10 mouse cellular contexts compared by ENCODE assay signal in the genomic region with DNA sequence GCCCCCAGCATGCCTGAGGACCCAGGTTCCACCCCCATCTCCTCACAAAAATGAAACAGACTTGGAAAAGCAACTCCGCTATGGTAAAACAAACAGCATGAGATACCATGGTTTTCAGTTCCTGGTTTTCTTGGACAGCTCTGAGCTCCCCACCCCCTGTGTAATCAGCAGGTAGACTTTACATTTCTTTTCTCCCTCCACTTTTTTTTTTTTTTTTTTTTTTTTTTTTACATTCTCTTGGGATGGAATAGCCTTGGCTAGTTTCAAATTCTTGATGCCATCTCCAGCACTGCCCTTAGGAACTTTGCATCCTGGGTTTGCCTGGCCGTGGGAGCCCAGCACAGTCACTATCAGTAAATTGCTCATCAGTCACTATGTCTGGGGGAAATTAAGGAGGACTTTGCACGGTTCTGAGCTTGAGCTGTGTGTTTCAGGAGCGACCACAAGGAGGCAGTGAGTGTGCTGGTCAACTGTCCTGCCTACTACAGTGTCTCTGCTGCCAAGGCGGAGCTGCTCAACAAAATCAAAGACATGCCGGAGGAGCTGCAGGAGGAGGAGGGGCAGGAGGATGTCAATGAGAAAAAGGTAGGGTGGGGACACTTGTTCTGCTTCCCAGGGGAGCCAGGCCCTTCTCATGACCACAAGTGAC.
DNase-seq lines count a peak whose midpoint lies in the region; ATAC-seq and TF ChIP-seq lines count a peak whose summit lies in the region.
"Had no signal": no experiment of that assay in that cellular context is flagged by ENCODE, and none has a peak within 500 bp of the region (broad histone marks: within the 10 kb centered on the region; RNA-seq: fewer than 3 reads in every experiment).

No protein-coding gene starts in this region.

- H3K9me3 ChIP-seq in hindbrain, embryonic 11.5 days (ENCODE audit: control insufficient read depth, low read length), result no peaks in the 10 kb centered on the region
- H3K9me3 ChIP-seq: stomach, embryonic 15.5 days had no signal

- 59% methylated on average over 6 of the region's 6 CpGs for WGBS in hindbrain, embryonic 11.5 days

- no peak for TF ChIP-seq POLR2A in myocyte (IDR thresholded peaks at IDR 0.05; ENCODE audit: insufficient read length, low read depth)

- peak; percentile 17 for DNase-seq in gastrocnemius, adult 18-20 months (ENCODE audit: low spot score)
- no peak for DNase-seq in gastrocnemius, postnatal 36 days
- DNase-seq in 3T3-L1 (ENCODE audit: low read depth, low spot score), result peak; percentile 85
- DNase-seq in cerebellum, postnatal 36 days, result peak; percentile 48 to 51
- DNase-seq in hindbrain, embryonic 11.5 days (ENCODE audit: low spot score), result peak; percentile 42
- no peak for DNase-seq in adrenal gland, adult 8-10 months
- no peak for DNase-seq in layer of hippocampus, adult 9-11 months

- H3K4me2 ChIP-seq in hindbrain, embryonic 11.5 days (replicated peaks; ENCODE audit: low read depth, low read length), result no peak overlapping the region
- H3K4me2 ChIP-seq in myocyte (ENCODE audit: low read depth), result peak overlapping the region; percentile 54
- H3K4me2 ChIP-seq: stomach, embryonic 15.5 days had no signal

- H3K79me2 ChIP-seq in myocyte (ENCODE audit: control insufficient read depth, insufficient read depth), result no peaks in the 10 kb centered on the region

- H3K27ac ChIP-seq in hindbrain, embryonic 11.5 days (ENCODE audit: low read depth, low read length), result no peak overlapping the region
- H3K27ac ChIP-seq: stomach, embryonic 15.5 days had no signal

- intact Hi-C loops in gastrocnemius, postnatal 36 days (cut with DNase I), result loop anchor here (2.0 to 5.0 kb wide), 2 partner anchors 226 to 273 kb away; a partner anchor contains a TSS

- H3K4me3 ChIP-seq in hindbrain, embryonic 11.5 days (ENCODE audit: low read depth, low read length), result no peak overlapping the region
- no peak overlapping the region for H3K4me3 ChIP-seq in myocyte
- H3K4me3 ChIP-seq: stomach, embryonic 15.5 days had no signal

- H3ac ChIP-seq in myocyte (ENCODE audit: control insufficient read depth, insufficient read length), result no peak overlapping the region

- H3K9ac ChIP-seq in hindbrain, embryonic 11.5 days (ENCODE audit: low read depth, low read length), result no peak overlapping the region
- H3K9ac ChIP-seq: stomach, embryonic 15.5 days had no signal

- peaks cover 2% of the 10 kb centered on the region; the same call in 1 of the 2 replicates for H3K36me3 ChIP-seq in hindbrain, embryonic 11.5 days (ENCODE audit: control insufficient read depth, insufficient read depth, low read length)
- no peaks in the 10 kb centered on the region for H3K36me3 ChIP-seq in myocyte (ENCODE audit: control insufficient read depth, insufficient read depth)

- H3K27me3 ChIP-seq in hindbrain, embryonic 11.5 days (ENCODE audit: control insufficient read depth, insufficient read depth, low read length), result no peaks in the 10 kb centered on the region
- no peaks in the 10 kb centered on the region for H3K27me3 ChIP-seq in myocyte (ENCODE audit: control insufficient read depth, insufficient read depth, insufficient read length)
- H3K27me3 ChIP-seq: Patski; stomach, embryonic 15.5 days had no signal

- H3K4me1 ChIP-seq in hindbrain, embryonic 11.5 days (replicated peaks; ENCODE audit: control insufficient read depth, insufficient read depth, low read length), result no peaks in the 10 kb centered on the region

- ATAC-seq in hindbrain, embryonic 11.5 days (ENCODE audit: low FRiP score), result peak; percentile 39; the same call in 1 of the 2 replicates
- ATAC-seq: Patski had no signal

TF ChIP-seq in myocyte, 11 proteins besides CTCF, POLR2A, EP300 and RAD21:
- TF ChIP-seq USF1 (IDR thresholded peaks at IDR 0.05; ENCODE audit: low read depth), result no peak
- TF ChIP-seq E2F4 (IDR thresholded peaks at IDR 0.05; ENCODE audit: insufficient read depth), result no peak
- no peak for TF ChIP-seq TCF3 (IDR thresholded peaks at IDR 0.05; ENCODE audit: insufficient read length, low read depth)
- no peak for TF ChIP-seq POLR2AphosphoS2 (IDR thresholded peaks at IDR 0.05; ENCODE audit: insufficient read length, low read depth)
- no peak for TF ChIP-seq MYOG (IDR thresholded peaks at IDR 0.05; ENCODE audit: control insufficient read depth in 1 of 3, insufficient read depth in 1 of 3, insufficient read length in 2 of 3, low read depth in 2 of 3)
- TF ChIP-seq SRF (IDR thresholded peaks at IDR 0.05; ENCODE audit: control insufficient read depth, insufficient read length, low read depth), result no peak
- TF ChIP-seq MAX (IDR thresholded peaks at IDR 0.05; ENCODE audit: low read depth), result no peak

Comparison
In these comparisons a context has a peak if more than half of its experiments do, and no peak if none do; other contexts are left out.
1. DNase-seq: peak in gastrocnemius, adult 18-20 months (single experiment), 3T3-L1 (single experiment), cerebellum, postnatal 36 days (2 of 2) and hindbrain, embryonic 11.5 days (single experiment); none in gastrocnemius, postnatal 36 days (0 of 2), adrenal gland, adult 8-10 months (single experiment) and layer of hippocampus, adult 9-11 months (single experiment).